Mouse (Mus musculus) A20 (cell line): ENCODE data around the gene Zfp11.

Experiments
- DNase-seq: peaks from one replicate; pipeline ENCODE4 v3.0.0-alpha.2; 2011; ENCODE audit warnings: low read depth, low spot score

Gene Zfp11

GRCm38 (mm10) chr5:129611060-129611459 lies 58.8 kb downstream of the Zfp11 start:
- DNase-seq: peak; percentile 73

GRCm38 (mm10) chr5:129607476-129607875 lies 62.4 kb downstream of the Zfp11 start:
- no peak for DNase-seq
